Mouse (Mus musculus) frontal cortex, adult (tissue): ENCODE results near the gene 1700008P02Rik.
"Not testable (repeated sequence)": the region's sequence is repeated elsewhere in the genome, so short reads cannot be mapped to it uniquely, and the experiment has no call there.

Source experiments
- ATAC-seq: cut with Nextera tagmentation; 2 replicates; pipeline ENCODE4 v1.9.2; 2017; ENCODE audit warnings: mild to moderate bottlenecking, moderate library complexity, mixed read lengths; ENCODE audit not compliant: low TSS enrichment

1700008P02Rik gene

DNA sequence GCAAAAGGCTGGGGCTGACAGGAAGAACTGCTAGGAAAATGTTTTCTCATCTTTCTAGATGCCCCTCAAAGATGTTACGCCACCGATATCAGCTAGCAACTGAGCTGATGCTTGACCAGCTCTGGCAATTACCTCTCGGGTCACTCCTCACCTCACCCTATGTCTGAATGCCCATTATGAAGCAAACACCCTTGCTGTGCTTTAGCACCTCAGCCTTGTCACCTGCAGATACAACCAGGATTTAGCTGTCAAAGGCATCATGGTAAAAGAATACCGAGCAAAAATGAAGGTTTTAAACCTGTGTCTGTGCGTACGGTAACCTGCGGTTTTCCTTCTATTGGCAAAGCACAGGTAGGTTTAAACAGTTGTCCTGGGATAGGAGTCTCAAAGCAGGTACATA, at the start of gene 1700008P02Rik:
Gene 1700008P02Rik, minus strand, starts transcription at position 101 of the 400 bp plus-strand sequence.
- no peak for ATAC-seq

DNA sequence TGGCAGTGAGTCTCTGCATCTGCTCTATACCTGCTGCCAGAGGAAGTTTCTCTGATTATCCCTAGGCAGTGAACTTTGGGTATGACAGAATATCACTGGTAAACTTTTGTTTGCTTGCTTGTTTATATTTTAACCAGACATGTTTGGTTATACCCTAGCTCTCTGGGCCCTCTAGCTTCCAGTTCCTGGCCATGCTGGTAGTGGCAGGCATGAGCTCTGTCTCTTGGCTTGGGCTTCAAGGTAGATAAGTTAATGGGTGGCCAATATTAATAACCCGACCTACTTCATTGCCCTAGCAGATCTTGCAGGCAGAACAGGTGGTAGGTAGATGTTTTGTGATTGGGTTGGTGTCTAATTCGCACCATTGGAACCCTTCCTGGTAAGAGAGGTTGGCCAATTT, 29.2 kb upstream of the 1700008P02Rik start:
- ATAC-seq = no peak

DNA sequence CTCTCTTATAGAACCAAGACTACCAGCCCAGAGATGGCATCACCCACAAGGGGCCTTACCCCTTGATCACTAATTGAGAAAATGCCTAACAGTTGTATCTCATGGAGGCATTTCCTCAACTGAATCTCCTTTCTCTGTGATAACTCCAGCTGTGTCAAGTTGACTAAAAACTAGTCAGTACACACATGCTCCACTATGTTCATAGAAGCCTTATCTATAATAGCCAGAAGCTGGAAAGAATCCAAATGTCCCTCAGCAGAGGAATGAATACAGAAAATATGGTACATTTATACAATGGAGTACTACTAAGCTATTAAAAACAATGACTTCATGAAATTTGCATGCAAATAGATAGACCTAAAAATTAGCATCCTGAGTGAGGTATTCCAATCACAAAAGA, 17.9 kb upstream of the 1700008P02Rik start:
- not testable (repeated sequence) for ATAC-seq

DNA sequence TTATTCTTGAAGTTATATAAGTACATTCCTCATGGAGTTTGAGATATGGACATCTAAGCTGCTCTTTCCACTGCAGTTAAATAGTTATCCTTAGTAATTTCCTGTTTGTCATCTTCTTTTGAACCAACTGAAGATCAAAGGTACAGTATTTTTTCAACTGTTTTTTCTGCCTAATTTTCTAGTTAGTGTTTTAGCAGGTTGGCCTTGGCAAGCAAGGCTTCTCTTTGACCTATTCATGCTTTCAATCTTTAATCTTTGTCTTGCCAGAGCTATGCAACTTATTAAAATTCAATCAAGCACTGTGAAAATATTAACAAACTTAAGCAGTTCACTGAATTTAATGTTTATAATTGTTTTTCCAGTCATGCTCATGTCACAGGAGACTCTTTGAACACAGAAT, 14.0 kb upstream of the 1700008P02Rik start:
- ATAC-seq = no peak

DNA sequence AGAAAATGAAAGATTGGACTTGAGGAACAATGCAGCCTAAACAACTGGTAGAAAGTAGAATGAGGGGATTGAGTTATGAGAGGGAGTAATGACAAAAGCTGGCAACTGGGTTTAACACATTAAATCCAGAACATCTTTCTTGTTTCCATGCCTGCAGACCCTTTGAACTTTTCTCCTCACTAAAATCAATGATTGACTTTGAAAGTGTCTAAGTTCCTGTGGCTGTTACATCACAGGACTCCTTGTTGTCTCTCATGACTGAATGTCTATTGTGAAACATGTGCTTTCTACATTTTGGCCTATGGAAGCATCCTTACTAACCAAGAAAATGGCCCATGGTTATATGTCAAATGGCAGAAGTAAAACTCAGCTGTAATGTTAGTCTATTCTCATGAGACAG, 2.4 kb downstream of the 1700008P02Rik start:
- ATAC-seq = no peak
